Mouse (Mus musculus): ENCODE data around the gene Gatad2b.
"Not testable (repeated sequence)": the region's sequence is repeated elsewhere in the genome, so short reads cannot be mapped to it uniquely, and the experiment has no call there.

Gatad2b gene

DNA sequence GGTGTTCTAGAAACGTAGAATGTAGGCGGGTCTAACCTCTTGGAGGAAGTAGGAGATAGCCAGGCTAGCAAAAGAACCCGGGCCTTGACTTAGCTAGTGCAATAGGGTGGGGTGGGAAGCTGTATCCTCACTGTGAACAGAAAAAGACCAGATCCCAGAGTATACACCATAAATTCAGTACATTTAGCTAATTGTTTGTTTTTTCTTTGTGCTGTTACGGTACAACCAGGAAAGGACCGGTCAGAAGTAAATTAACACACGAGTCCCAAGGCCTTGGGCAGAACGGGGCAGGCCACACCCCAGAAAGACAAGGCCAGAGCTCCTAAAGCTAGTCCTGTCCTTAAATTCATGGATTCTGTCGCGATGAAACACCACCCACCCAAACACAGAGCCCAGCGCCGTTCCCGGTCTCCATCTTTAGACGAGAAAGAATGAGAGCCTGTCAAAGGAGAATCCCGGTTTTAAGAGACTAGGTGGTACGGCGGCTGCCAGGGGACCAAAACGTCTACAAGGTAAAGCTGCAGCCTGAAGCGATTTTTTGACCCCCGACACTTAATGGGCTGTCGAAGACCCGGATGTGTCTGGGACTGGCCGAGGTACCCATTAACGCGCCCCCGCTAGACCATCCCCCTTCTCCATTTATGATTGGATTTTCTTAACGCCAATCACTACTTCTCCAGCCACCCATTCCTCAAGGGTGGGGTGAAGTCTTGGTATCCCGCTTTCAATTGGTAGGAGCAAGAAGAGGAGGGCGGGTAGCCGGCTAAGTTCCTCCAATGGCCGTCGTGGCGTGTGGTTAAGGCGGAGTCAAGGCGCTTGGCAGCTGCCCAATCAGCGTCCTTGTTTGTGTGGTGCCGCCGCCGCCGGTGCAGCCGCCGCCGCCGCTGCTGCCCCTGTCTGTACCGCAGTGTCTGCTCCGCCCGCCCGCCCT lies at the start of gene Gatad2b:
Gatad2b (plus strand) TSS at position 834 of the 931 bp plus-strand sequence.
- in situ Hi-C loops (cut with MboI, MseI) = no loop called here

DNA sequence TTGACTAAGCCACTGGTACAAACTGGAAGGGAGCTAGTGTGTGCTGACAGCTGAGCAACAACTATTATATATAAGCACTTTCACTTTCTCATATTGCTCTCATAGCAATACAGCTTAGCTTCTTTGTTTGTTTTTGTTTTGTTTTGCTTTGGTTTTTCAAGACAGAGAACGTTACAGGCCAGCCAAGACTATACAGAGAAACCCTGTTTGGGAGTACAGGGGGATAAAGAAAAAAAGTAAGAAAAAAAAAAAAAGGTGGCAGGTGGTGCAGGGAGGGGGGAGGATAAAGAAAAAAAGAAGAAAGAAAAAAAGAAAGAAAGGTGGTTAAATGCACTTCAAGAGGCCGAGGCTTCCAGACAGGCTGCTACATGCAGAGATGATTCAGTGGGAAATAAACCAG lies 47.6 kb upstream of the Gatad2b start:
- in situ Hi-C loops (cut with MboI, MseI) = no loop called here

DNA sequence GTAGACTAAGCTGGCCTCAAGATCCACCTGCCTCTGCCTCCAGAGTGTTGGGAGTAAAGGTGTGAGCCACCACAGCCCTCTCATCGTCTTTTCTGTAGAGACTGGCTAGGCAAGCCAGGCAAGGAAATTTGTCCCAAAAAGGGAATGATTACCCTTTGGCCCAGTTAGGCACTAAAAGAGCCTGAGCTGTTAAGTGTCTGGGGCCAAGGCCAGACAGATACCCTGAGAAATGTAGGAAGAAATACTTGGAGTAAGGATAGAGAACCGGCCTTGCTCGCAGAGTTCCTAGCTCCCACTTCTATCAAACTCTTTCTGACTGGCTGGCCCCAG lies 45.4 kb upstream of the Gatad2b start:
- in situ Hi-C loops (cut with MboI, MseI) = no loop called here

DNA sequence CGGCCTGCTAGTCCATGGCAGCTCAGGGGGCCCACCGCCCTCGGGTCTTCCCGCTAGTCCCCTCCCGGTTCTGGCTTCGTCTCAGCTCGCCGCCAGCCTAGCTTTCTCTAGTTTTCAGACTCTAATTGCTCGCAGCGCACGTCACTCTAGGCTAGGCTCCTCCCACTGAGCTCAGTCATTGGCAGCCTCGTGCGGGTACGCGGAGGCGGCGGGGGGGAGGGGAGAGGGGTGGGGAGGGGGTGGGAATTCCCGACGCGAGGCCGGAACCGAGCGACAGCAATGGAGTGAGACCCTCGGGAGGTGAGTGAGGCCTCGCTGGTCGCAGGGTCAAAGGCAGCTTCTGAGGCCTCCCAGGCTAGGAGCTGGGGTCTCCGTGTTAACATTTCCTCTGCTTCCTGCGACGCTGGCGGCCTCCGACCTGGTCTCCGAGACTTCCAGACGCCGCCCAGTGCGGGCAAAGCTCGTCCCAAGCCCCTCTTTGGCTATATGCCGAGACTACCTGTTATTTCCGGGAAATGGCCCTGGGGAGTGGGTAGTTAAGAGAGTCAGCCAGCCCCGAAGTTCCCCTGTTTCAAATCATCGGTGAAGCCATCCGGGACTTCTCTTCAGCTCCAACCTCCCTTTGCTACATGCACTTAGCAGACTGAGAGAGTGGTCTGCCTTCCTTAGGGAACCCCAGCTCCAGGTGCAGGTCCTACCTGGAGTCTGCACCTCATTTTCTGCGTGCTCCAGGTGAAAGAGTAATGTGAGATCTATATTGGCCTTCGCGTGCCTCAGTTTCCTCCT lies 44.8 kb upstream of the Gatad2b start, which contains the start of gene Slc39a1:
Slc39a1 (plus strand) TSS at position 213 of the 786 bp plus-strand sequence.
- in situ Hi-C loops (cut with MboI, MseI) = no loop called here

DNA sequence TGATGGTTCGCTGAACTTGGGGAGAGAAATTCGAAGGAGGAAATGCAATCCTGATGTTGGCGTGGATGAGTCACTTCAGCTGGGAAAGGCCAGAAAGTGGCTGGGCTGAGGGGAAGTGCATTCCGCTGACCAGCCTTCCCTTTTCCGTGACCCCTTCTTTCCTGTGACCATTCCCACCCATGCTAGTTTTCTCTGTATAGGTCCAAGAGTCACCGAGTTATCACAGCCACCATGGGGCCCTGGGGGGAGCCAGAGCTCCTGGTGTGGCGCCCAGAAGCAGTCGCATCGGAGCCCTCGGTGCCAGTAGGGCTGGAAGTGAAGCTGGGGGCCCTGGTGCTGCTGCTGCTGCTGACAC lies 44.3 kb upstream of the Gatad2b start:
- in situ Hi-C loops (cut with MboI, MseI) = no loop called here

DNA sequence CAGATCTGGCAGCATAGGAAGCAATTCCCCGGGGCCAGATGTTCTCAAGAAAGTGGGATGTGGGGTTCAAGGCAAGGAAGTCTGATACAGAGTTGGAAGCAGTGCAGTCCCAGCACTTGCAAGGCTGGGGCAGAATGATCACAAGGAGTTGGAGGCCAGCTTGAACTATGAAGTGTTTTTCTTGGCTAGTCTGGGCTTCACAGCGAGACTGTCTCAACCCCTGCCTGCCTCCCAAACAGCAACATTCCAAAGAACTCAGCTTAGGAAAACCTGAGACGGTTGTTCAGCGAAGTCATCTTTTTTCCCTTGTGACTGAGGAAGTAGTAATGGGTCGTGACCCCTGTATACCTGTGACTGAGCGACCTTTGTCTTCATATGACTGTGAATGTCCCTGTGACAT lies 42.2 kb upstream of the Gatad2b start:
- in situ Hi-C loops (cut with MboI, MseI) = no loop called here

DNA sequence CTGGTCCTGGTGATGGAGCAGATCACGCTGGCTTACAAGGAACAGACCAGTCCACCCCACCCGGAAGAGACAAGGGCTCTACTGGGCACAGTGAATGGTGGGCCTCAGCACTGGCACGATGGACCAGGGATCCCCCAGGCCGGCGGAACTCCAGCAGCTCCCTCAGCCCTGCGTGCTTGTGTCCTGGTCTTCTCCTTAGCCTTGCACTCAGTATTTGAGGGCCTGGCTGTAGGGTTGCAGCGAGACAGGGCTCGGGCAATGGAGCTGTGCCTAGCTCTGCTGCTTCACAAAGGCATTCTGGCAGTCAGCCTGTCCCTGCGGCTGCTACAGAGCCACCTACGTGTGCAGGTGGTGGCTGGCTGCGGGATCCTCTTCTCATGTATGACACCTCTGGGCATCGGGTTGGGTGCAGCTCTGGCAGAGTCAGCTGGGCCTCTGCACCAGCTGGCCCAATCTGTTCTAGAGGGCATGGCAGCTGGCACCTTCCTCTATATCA lies 41.2 kb upstream of the Gatad2b start:
- in situ Hi-C loops (cut with MboI, MseI) = not testable (repeated sequence)

DNA sequence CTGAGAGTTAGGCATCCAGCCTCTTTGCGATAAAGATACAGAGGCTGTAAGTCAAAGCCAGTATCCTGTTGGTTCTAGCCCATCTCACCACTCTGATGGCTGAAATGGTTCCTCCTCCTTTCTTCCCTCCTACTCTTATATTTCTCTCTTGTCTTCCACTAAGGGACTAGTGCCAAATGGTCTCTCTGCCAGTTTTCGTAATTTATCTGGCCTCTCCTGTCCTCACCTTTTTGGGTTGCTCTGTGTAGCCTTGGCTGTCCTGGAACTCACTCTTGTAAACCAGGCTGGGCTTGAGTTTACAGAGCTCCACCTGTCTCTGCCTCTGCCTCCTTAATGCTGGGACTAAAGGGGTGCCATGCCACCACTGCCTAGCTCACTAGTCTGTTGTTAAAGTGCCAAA lies 40.3 kb upstream of the Gatad2b start:
- in situ Hi-C loops (cut with MboI, MseI) = not testable (repeated sequence)

DNA sequence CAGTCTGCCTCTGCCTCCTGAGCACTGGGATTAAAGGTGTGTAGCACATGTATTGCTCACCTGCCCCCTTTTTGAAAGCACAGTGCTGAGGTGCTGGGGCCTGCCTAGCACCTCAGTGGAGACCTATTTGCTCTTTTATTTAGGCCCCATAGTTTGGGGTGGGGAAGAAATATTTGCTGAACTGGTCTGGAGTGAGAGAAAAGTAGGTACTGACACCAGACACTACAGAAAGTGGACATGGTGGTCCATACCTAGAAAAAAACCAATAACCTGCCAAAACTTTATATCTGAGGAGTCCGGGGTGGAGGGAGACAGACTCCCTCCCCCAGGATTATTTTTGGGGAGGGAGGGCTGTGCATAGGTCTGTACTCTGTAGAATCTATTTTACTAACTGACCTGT lies 39.8 kb upstream of the Gatad2b start:
- in situ Hi-C loops (cut with MboI, MseI) = not testable (repeated sequence)

DNA sequence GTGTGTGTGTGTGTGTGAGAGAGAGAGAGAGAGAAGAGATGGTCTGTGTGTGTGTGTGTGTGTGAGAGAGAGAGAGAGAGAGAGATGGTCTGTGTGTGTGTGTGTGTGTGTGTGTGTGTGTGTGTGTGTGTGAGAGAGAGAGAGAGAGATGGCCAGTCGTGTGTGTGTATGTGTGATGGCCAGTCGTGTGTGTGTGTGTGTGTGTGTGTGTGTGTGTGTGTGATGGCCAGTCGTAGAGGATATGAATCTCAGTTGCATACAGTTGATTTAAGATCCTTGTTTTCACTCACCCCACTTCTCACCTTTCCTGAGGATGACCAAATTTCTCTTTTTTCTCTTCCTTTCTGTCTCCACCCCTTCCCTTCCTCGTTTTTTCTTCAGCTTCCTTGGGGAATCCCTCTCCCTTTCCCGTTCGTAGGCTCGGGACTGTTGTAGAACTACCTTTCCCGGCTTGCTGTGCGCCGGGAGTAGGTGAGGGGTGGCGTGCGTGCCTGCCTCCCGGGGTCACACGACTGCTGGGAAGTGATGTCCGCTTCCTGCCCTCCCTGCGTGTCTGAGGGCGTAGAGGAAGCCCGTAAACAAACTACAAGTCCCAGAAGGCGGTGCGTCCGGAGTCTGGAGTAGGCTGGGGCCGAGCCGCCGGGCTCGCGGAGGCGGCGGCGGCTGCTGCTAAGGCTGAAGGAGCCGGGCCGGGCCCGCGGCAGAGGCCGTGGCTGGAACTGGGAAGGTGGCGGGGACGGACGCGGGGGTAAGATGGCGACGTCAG lies 39.1 kb upstream of the Gatad2b start, which contains the start of gene Crtc2:
Crtc2 (plus strand) TSS at position 511 of the 766 bp plus-strand sequence.
- in situ Hi-C loops (cut with MboI, MseI) = no loop called here

DNA sequence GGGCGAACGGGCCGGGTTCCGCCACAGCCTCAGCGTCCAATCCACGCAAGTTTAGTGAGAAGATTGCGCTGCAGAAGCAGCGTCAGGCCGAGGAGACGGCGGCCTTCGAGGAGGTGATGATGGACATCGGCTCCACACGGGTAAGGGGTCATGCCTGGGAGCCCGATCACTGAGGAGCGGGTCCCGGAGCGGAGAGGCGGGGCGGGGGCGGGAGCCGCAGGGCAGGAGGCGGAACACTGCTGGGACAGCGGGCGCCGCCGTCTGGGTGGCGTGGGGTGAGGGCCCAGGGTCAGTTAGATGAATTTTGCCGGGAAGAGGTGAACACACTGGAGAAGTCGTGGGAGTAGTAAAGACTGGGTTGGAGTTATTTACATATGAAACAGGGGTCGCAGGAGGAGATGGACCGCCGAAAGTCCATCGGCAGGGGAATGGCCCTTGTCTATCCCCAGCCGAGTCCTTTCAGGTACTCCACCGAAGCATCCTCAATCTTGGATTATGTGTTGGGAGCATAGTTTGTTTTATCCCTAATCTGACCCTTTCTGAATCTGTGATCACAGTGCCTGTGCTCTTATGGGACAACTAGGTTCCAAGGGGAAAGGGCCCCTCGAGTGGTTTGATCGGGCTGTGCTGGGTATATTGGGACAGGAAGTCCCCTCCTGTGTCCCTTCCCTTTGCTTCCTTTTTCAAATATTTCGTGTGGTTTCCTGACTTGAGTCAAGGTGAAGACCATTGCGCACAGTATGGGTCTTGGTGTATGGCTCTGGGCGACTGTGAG lies 38.4 kb upstream of the Gatad2b start:
- in situ Hi-C loops (cut with MboI, MseI) = no loop called here

DNA sequence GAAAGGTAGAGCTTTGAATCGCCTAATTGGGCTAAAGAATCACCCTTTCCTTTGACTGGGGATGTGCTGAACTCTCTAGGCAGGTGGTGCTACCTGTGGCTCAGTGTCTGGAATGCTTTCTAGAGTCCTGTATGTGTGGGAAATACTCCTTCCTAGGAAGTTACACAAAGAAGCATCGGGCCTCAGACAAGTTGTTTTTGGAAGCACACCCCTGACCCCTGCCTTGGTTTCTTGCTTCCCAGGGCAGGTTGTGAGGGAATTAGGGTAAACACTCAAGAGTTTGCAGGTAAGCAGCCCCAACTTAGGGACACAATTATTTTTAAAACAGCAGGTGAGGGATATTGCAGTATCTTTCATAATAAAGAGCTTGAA lies 37.8 kb upstream of the Gatad2b start:
- in situ Hi-C loops (cut with MboI, MseI) = no loop called here

DNA sequence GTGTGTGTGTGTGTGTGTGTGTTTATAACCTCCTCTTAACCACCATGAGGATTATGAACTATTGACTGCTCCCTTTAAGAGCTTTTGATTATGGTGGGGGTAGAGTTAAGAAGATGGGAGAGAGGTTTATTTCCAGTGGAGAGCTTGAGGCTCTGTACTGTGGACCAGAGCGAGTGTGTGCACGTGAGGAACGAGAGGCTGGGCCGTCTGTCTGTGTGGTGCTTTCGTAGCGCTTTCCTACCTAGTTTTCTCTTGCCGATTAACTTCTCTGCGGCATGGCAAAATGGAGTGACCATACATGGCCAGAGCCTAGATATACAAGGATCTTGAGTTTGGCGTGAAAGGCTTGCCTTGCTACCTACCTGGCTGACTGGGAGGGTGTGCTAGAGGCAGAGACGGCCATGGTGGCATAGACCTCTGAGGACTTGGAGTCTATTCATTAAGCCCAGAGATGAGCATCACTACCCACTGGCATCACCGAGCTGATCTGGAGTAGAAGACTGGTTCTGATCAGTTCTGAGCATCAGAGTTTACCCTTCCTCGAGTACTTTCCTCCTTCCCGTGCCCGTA lies 37.1 kb upstream of the Gatad2b start:
- in situ Hi-C loops (cut with MboI, MseI) = no loop called here

DNA sequence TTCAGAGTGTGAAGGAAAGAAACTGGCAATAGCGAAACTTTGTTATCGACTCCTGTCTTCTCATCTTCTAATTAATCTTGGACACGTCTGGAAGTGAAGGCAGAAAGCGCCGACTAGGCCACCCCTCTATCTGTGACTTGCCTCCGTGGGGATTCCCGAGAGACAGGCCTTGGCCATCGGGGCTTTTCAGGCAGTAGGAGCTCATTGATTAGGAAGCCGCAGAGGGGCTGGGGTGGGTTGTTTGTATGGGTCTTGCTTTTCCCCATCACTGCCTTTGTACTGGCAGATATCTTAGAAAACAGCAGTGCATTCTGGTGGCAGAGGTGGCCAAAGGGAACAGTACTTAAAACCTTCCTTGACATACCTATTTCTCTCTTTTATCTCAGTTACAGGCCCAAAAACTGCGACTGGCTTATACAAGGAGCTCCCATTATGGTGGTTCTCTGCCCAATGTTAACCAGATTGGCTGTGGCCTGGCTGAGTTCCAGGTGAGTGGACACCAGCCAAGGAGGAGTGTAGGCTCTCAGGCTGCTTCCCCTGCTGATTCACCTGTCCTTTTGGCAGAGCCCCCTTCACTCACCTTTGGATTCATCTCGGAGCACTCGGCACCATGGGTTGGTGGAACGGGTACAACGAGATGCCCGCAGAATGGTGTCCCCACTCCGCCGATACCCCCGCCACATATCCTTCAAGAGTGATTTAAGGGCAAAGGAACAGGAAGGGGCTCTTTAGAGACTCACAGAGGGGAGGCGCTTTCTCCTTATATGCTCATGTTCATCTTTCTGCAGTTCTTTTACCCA lies 36.0 kb upstream of the Gatad2b start:
- in situ Hi-C loops (cut with MboI, MseI) = no loop called here

DNA sequence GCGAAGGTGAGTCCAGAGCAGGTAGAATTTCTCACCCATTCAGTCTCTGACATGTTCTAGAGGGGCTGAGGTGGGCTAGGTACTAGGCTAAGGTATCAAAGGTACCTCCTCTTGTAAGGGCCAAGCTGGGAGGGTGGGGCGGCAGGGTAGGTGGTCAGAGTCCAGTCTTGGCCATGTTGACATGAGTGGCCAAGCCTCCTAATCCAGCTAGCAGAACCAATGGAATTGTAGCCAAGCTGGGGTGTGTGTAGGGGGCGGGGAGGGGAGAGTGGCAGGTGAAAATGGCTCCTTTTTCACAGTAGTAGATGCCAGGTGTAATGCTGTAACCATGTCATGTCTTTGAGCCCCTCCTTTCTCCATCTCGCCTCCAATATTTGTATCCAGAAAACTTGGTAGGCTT lies 34.5 kb upstream of the Gatad2b start:
- in situ Hi-C loops (cut with MboI, MseI) = no loop called here

DNA sequence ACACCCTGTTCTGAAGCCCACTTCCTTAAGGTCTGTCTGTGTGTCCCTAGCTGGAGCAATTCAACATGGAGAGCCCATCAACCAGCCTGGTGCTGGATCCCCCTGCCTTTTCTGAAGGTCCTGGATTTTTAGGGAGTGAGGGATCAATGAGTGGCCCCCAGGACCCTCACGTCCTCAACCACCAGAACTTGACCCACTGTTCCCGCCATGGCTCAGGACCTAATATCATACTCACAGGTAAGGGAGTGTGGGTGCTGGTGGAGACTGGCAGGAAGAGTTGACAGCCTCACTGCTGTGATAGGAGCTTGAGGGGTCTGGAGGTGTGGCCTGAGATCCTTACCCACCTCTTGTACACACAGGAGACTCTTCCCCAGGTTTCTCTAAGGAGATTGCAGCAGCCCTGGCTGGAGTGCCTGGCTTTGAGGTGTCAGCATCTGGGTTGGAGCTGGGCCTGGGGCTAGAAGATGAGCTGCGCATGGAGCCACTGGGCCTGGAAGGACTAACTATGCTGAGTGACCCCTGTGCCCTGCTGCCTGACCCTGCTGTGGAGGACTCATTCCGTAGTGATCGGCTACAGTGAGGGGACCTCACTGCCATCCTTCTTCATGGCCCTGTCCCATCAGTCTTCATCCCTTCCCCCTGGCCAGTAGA lies 29.7 kb upstream of the Gatad2b start:
- in situ Hi-C loops (cut with MboI, MseI) = no loop called here

DNA sequence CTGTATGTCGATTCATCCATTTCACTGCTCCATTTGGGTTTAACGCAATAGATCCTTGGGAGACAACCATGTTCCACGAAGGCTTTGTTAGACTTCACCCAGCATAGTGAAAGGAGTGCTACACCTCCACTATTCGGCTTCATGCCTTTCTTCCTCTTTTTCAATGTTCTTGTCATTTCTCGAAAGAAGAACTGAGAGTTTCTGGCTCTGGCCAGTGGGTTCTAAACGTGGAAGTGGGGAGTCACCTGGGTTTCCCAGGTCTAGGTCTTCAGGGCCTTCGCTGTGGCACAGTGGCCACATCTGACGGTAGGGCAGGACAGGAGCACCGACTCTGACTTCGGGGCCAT lies 28.3 kb upstream of the Gatad2b start:
- in situ Hi-C loops (cut with MboI, MseI) = no loop called here

DNA sequence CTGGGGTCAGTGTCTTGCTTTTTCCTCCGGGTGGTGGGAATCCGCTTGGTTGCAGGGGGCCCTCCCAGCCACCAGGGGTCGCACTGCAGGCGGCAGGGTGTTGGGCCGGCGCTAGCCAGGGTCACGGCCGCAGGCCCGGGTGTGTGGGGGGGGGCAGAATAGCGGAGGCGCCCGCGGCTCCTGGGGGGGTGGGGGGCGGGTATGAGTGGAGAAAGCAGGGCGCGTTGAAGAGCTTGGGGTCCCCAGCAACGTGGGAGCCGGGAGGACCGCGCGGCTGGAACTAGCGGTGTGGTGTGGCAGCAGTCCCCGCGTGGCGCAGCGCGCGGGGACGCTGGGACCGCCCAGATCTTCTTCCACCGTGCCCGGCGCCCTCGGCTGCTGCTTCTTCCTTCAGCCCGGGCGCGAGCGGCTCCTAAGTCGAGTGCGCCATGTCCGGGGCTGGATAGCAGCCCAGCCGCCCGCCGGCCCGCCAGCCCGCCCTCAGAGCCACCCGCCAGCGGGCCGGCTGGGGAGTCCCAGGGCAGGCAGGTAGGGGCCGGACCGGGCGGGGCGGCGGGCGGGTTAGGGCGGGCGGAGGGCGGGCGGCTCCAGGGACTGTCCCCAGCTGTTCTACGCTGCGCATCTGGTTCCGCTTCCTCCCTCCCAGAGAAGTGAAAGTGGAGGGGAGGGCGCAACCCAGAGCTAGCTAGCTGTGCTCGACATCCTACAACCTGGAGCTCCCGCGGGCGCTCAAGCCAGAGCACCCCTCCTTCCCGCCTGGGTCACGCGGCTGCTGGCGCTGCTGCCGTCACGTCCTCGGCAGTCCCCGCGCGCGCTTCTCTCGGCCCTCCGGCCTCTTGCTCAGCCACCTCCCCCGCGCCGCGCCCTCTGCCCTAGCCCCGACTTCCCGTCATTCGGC lies 27.7 kb upstream of the Gatad2b start, which contains the start of gene Dennd4b:
Dennd4b (plus strand) TSS at position 152 of the 898 bp plus-strand sequence.
- in situ Hi-C loops (cut with MboI, MseI) = no loop called here
